Mouse (Mus musculus): ENCODE results near the gene Gm14743.
"Not testable (repeated sequence)": the region's sequence is repeated elsewhere in the genome, so short reads cannot be mapped to it uniquely, and the experiment has no call there.

Gm14743 gene

DNA sequence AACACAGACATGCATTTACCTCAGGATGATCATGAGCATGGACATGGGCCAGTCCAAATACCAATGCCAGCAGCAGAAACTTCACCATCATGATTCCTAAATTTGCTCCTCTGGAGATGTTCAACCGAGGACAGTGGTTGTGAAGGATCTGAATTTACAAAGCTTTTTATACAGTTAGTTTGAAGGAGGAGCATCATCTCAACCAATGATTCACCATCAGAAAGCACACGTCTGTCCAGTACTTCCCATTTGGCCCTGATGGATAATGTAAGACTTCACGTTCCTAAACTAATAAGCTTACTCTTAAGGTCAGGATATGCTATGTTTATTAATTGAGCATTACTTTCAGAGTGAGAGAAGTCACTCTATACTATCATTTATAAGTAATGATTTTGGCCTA is at the start of gene Gm14743:
Gene Gm14743, minus strand, starts transcription at position 101 of the 400 bp plus-strand sequence.
- not testable (repeated sequence) for DNase-seq (ENCODE audit: low spot score in 2 of 2)

DNA sequence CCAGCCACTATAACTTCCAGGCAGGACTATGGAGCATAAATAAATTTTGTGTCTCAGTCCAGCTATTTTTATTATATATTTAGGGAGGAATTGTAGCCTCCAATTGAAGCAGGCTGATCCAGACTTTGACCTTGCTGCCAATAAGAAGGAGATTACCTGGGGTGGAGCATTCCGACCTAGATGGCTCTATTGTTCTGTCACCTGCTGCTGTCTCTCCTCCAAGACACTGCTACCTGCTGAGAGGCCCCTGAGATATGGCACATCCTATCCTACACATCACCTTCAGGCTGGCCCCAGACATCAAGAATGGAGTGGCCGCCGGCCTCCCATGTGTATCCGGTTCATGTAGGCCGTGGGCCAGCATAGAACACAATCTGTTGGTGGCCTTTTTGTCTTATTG is 42.9 kb downstream of the Gm14743 start:
- no peak for DNase-seq (ENCODE audit: low spot score in 2 of 2)

GRCm38 (mm10) chrX:78202220-78202619 is 43.5 kb downstream of the Gm14743 start:
- DNase-seq (ENCODE audit: low spot score in 2 of 2) = not testable (repeated sequence)
